Mouse (Mus musculus): ENCODE results near the gene Agxt2. TPM values are rescaled to one million over a fixed set of nuclear protein-coding genes. Genes with fewer than 3 reads are reported as not detected.

Gene Agxt2
- polyA plus RNA-seq, 1 experiment from 2014 or later, result not detected

DNA sequence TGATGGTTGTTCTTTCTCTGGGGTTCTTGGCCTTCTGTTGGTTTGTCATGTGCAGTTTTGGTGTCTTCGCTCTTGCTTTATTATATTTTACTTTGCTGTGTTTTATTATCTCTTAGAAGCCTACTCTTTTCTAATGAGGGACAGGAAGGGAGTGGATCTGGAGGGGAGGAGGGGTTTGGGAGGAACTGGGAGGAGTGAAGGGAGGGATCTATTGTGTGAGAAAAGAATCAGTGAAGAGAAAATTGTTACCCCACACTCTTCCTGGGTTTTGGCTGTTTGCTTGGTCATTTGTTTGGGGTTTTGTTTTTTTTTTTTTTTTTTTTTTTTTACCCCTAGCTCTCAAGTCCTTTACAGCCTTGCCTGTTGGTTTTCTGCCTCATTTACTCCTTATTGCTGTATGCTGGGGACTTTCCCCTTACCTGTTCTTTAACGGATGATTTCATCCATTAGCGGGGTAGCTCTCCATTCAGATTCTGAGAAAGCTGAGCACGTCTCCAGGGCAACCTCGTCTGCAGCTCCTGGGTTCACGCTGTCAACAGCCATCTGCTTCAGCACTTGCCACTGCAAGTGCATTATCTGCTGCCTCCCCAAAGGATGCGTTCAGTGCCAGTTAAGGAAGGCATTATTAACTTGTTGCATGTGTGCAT, 62.9 kb downstream of the Agxt2 start:
- no peaks in the 10 kb centered on the region for H3K9me3 ChIP-seq (ENCODE audit: control insufficient read depth, low read length)
- no peak overlapping the region for H3K9ac ChIP-seq (ENCODE audit: low read depth, low read length)
- peak; percentile 92 for ATAC-seq
- H3K4me2 ChIP-seq (ENCODE audit: low read length), result no peak overlapping the region
- WGBS, result 17% methylated on average over 7 of the region's 7 CpGs
- no peaks in the 10 kb centered on the region for H3K36me3 ChIP-seq (ENCODE audit: control insufficient read depth, insufficient read depth, low read length)
- H3K4me1 ChIP-seq (ENCODE audit: control insufficient read depth, insufficient read depth, low read depth, low read length), result peaks cover 6% of the 10 kb centered on the region
- no peak overlapping the region for H3K4me3 ChIP-seq (ENCODE audit: low read length)
- H3K27me3 ChIP-seq (replicated peaks; ENCODE audit: control insufficient read depth, insufficient read depth, low read length), result no peaks in the 10 kb centered on the region
- H3K27ac ChIP-seq (ENCODE audit: low read depth, low read length), result no peak overlapping the region

DNA sequence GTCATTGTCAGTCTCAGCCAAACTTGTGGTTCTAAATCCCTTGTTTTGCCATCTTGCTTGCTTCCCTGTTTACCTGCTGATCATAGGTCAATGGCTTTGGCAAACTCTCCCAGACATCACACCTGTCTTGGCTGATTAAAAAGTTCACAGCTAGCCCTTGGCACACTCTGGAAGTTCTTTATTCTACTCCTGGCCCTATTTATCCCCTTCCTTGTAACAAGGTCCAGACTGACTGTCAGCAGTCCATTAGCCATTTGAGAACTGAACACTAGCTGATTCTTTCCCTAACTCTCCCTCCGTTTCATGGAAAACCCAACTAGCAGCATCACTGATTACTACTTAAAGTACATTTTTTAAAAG, 63.4 kb downstream of the Agxt2 start:
- Histone ChIP-seq H3K27me3 (replicated peaks; ENCODE audit: control insufficient read depth, insufficient read depth, low read length) (no peaks in the 10 kb centered on the region), H3K4me2 (ENCODE audit: low read length) (no peak overlapping the region), H3K4me1 (ENCODE audit: control insufficient read depth, insufficient read depth, low read depth, low read length) (peaks cover 6% of the 10 kb centered on the region), H3K36me3 (ENCODE audit: control insufficient read depth, insufficient read depth, low read length) (no peaks in the 10 kb centered on the region), H3K9me3 (ENCODE audit: control insufficient read depth, low read length) (no peaks in the 10 kb centered on the region), H3K27ac (ENCODE audit: low read depth, low read length) (no peak overlapping the region), H3K9ac (ENCODE audit: low read depth, low read length) (no peak overlapping the region), H3K4me3 (ENCODE audit: low read length) (no peak overlapping the region)
- WGBS, result 25% methylated on average over 1 of the region's 1 CpGs
- ATAC-seq, result peak; percentile 59

DNA sequence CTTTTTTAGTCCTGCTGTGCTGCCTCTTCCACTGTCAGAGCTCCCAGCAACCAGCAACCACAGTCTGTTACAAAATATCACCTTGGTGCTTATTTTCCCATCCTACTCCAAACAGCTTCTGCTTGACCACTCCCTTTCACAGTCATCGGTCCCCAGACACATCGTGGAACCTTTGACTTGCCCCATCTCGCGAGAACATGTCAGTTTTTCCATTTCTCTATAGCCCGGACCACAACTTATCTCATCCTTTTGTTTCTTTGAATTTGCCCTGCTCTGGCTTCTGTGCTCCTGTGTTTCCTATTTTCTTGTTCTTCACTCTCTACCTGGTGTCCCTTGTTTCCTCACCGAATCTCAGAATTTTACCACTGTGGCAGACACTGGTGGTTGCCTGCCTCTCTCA, 67.8 kb downstream of the Agxt2 start:
- Histone ChIP-seq H3K27me3 (replicated peaks; ENCODE audit: control insufficient read depth, insufficient read depth, low read length) (no peaks in the 10 kb centered on the region), H3K4me2 (ENCODE audit: low read length) (no peak overlapping the region), H3K9ac (ENCODE audit: low read depth, low read length) (no peak overlapping the region), H3K4me3 (ENCODE audit: low read length) (no peak overlapping the region), H3K4me1 (ENCODE audit: control insufficient read depth, insufficient read depth, low read depth, low read length) (peaks cover 6% of the 10 kb centered on the region), H3K27ac (ENCODE audit: low read depth, low read length) (no peak overlapping the region), H3K36me3 (ENCODE audit: control insufficient read depth, insufficient read depth, low read length) (no peaks in the 10 kb centered on the region), H3K9me3 (ENCODE audit: control insufficient read depth, low read length) (no peaks in the 10 kb centered on the region)
- ATAC-seq, result no peak
- WGBS, result 95% methylated on average over 6 of the region's 6 CpGs

DNA sequence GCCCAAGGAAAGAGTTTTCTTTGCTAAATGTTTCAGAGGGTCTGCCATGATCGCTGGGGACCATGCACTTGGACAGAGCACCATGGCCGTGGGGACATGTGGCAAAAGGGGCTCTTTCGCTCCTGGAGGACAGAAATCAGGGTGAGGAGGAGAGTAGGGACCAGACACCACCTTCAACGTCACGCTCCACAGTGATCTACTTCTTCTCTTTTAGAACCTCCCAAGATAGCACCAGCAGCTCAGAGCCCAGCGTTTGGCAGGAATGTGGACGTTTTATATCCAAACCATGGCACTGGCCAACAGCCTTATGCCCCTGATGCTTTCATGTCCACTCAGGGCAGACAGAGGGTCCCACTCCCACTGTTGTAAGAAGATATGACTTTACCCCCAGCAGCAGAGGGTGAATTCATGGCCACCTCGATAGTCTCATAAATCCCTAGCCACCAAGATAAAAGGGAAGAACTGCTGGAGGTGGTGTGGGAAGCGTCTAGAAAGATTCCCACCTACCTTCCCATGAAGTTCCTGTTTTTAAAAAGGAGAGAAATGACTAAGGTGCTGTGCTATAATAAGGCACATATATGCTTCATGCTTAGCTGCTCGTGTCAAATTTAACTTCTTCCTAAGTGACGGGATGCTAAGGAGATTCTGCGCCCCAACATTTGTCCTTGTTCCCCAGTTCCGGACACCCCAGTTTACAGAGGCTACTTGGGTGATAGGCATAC, 68.4 kb downstream of the Agxt2 start:
- H3K4me2 ChIP-seq (ENCODE audit: low read length), result no peak overlapping the region
- 94% methylated on average over 13 of the region's 13 CpGs for WGBS
- peaks cover 2% of the 10 kb centered on the region for H3K4me1 ChIP-seq (ENCODE audit: control insufficient read depth, insufficient read depth, low read depth, low read length)
- H3K27ac ChIP-seq (ENCODE audit: low read depth, low read length), result no peak overlapping the region
- no peaks in the 10 kb centered on the region for H3K9me3 ChIP-seq (ENCODE audit: control insufficient read depth, low read length)
- H3K9ac ChIP-seq (ENCODE audit: low read depth, low read length), result no peak overlapping the region
- no peak overlapping the region for H3K4me3 ChIP-seq (ENCODE audit: low read length)
- H3K27me3 ChIP-seq (replicated peaks; ENCODE audit: control insufficient read depth, insufficient read depth, low read length), result no peaks in the 10 kb centered on the region
- ATAC-seq, result no peak
- no peaks in the 10 kb centered on the region for H3K36me3 ChIP-seq (ENCODE audit: control insufficient read depth, insufficient read depth, low read length)

DNA sequence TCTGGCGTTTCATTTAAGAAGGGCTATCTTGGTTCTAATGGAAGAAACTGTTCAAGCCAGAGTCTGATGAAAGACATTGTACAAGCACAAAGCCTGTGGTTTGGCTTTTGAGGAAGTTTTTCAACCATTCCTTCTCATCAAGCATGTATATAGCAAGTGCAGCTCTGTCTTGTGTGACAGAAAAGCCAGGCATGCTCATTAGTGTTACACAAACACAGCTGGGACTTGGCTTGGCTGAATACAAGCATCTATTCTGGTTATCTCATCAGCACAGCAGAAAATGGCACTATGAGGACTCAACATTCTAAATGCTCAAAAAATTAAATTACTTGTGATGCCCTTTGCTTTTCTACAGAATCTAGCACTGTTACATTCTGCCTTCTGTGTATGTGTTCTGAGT, 78.6 kb downstream of the Agxt2 start:
- 0 out of 2 replicates have a peak, but pooled peaks cover 2% of the 10 kb centered on the region for H3K36me3 ChIP-seq (ENCODE audit: control insufficient read depth, insufficient read depth, low read length)
- ATAC-seq, result no peak
- no peak overlapping the region for H3K4me2 ChIP-seq (ENCODE audit: low read length)
- H3K9ac ChIP-seq (ENCODE audit: low read depth, low read length), result no peak overlapping the region
- no peak overlapping the region for H3K27ac ChIP-seq (ENCODE audit: low read depth, low read length)
- H3K9me3 ChIP-seq (ENCODE audit: control insufficient read depth, low read length), result no peaks in the 10 kb centered on the region
- no peak overlapping the region for H3K4me3 ChIP-seq (ENCODE audit: low read length)
- no peaks in the 10 kb centered on the region for H3K27me3 ChIP-seq (replicated peaks; ENCODE audit: control insufficient read depth, insufficient read depth, low read length)
- WGBS, result 89% methylated on average over 1 of the region's 1 CpGs
- H3K4me1 ChIP-seq (ENCODE audit: control insufficient read depth, insufficient read depth, low read depth, low read length), result no peaks in the 10 kb centered on the region

DNA sequence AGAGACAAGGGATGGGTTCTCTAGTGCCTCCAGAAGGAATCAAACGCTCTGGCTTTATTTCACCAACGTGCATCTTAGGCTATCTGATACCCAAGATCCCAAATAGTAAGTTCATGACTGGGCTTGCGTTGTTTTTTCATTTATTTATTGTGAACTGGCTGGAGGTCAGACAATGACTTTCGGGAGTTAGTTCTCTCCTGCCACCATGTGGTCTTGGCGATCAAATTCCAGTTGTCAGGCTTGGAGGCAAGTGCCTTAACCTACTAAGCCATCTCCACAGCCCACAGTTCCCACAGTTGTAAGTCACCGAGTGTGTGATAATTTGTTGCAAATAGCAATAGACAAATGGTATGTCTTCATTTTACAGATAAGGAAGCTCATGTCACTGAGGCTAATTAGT, 81.6 kb downstream of the Agxt2 start:
- H3K4me2 ChIP-seq (ENCODE audit: low read length), result no peak overlapping the region
- no peaks in the 10 kb centered on the region for H3K27me3 ChIP-seq (replicated peaks; ENCODE audit: control insufficient read depth, insufficient read depth, low read length)
- no peak overlapping the region for H3K9ac ChIP-seq (ENCODE audit: low read depth, low read length)
- no peak for ATAC-seq
- no peaks in the 10 kb centered on the region for H3K9me3 ChIP-seq (ENCODE audit: control insufficient read depth, low read length)
- WGBS, result 72% methylated on average over 6 of the region's 6 CpGs
- H3K4me3 ChIP-seq (ENCODE audit: low read length), result no peak overlapping the region
- H3K27ac ChIP-seq (ENCODE audit: low read depth, low read length), result no peak overlapping the region
- no peaks in the 10 kb centered on the region for H3K4me1 ChIP-seq (ENCODE audit: control insufficient read depth, insufficient read depth, low read depth, low read length)
- H3K36me3 ChIP-seq (ENCODE audit: control insufficient read depth, insufficient read depth, low read length), result peaks cover 10% of the 10 kb centered on the region; the same call in 1 of the 2 replicates

DNA sequence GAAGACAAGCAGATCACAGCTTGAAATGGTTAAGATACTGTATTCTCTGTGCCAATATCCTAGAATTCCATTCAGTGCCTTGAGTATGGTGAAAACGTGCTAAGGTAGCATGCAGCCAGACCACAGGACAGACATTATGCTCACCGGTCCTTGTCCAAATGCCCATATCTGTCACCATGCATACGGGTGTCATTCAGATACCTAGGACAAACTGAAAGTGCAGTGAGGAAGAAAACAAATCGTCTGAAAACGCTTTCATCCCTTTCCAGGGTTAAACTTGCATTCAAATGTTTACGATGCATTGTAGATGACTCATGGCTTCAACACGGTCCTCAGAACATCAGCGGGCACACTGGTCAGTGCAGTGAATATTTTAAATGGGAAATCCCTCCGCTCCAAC, 83.2 kb downstream of the Agxt2 start:
- WGBS, result 91% methylated on average over 9 of the region's 9 CpGs

DNA sequence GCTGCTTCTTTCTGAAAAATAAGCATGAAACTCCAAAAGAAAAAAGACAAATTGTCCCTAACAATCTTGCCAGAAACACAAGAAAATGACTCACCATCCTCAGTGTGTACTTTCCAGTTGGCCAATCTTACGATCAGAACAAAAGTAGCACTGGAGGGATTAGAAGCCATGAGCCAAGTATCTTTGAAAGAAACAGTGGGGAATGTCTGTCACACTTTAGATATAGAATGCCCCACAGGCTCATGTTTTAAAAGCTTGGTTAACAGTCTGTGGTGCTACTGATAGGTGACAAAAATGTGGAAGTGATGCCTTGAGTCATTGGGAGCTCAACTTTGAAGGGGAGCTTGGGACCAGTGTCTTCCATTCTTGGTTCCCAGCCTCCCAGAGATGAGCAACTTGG, 83.9 kb downstream of the Agxt2 start:
- Histone ChIP-seq H3K9ac (ENCODE audit: low read depth, low read length) (no peak overlapping the region), H3K27me3 (replicated peaks; ENCODE audit: control insufficient read depth, insufficient read depth, low read length) (no peaks in the 10 kb centered on the region), H3K4me3 (ENCODE audit: low read length) (no peak overlapping the region), H3K27ac (ENCODE audit: low read depth, low read length) (no peak overlapping the region), H3K36me3 (ENCODE audit: control insufficient read depth, insufficient read depth, low read length) (peaks cover 19% of the 10 kb centered on the region), H3K4me1 (ENCODE audit: control insufficient read depth, insufficient read depth, low read depth, low read length) (no peaks in the 10 kb centered on the region), H3K9me3 (ENCODE audit: control insufficient read depth, low read length) (no peaks in the 10 kb centered on the region), H3K4me2 (ENCODE audit: low read length) (no peak overlapping the region)
- ATAC-seq, result no peak
- 58% methylated on average over 1 of the region's 1 CpGs for WGBS

More for the DNA sequence above, 83.2 kb downstream of the Agxt2 start:
- Histone ChIP-seq H3K9ac (ENCODE audit: low read depth, low read length) (no peak overlapping the region), H3K9me3 (ENCODE audit: control insufficient read depth, low read length) (no peaks in the 10 kb centered on the region), H3K27me3 (replicated peaks; ENCODE audit: control insufficient read depth, insufficient read depth, low read length) (no peaks in the 10 kb centered on the region), H3K4me2 (ENCODE audit: low read length) (no peak overlapping the region), H3K4me1 (ENCODE audit: control insufficient read depth, insufficient read depth, low read depth, low read length) (no peaks in the 10 kb centered on the region), H3K36me3 (ENCODE audit: control insufficient read depth, insufficient read depth, low read length) (peaks cover 15% of the 10 kb centered on the region; the same call in 1 of the 2 replicates), H3K27ac (ENCODE audit: low read depth, low read length) (no peak overlapping the region), H3K4me3 (ENCODE audit: low read length) (no peak overlapping the region)
- ATAC-seq, result no peak

DNA sequence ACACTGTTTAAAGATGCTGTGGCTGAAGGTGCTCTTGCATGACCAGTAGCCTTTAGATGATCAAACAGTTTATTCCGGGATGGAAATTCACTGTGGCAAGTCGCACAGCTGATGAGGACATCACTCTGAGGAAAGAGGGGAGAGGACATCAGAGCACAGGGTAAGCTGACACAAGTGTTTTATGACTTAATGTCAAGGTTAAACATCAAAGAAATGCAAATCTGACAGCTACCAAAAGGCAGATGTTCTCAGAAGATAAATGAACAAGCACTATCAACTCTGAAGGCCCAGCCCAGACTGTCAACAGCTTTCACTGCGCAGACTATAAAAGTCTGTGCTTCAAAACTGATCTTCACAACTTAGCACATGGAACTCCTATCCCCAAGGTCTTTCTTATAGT, 88.8 kb downstream of the Agxt2 start:
- H3K4me3 ChIP-seq (ENCODE audit: low read length), result no peak overlapping the region
- no peak overlapping the region for H3K4me2 ChIP-seq (ENCODE audit: low read length)
- H3K36me3 ChIP-seq (ENCODE audit: control insufficient read depth, insufficient read depth, low read length), result peaks cover 37% of the 10 kb centered on the region
- no peak for ATAC-seq
- no peaks in the 10 kb centered on the region for H3K4me1 ChIP-seq (ENCODE audit: control insufficient read depth, insufficient read depth, low read depth, low read length)
- no peaks in the 10 kb centered on the region for H3K9me3 ChIP-seq (ENCODE audit: control insufficient read depth, low read length)
- H3K9ac ChIP-seq (ENCODE audit: low read depth, low read length), result no peak overlapping the region
- H3K27me3 ChIP-seq (replicated peaks; ENCODE audit: control insufficient read depth, insufficient read depth, low read length), result no peaks in the 10 kb centered on the region
- 81% methylated on average over 3 of the region's 3 CpGs for WGBS
- no peak overlapping the region for H3K27ac ChIP-seq (ENCODE audit: low read depth, low read length)

All from hindbrain, embryonic 16.5 days (tissue).